Mouse (Mus musculus) intestine, postnatal 0 days (tissue): ENCODE measurements around the gene 1700020L24Rik. TPM values are rescaled to one million over a fixed set of nuclear protein-coding genes. Genes with fewer than 3 reads are reported as not detected.

Experiments
- ATAC-seq: fragments of 200-750 bp; cut with Nextera tagmentation; 2 replicates; pipeline ENCODE4 v1.8.0; 2017; ENCODE audit warnings: mild to moderate bottlenecking, moderate TSS enrichment, moderate library complexity
- H3K27ac ChIP-seq: fragments of 300-500 bp; sonication (generic); 2 replicates; pipeline ENCODE4 v1.5.1; 2014; ENCODE audit warnings: mild to moderate bottlenecking, low read depth, low read length, moderate library complexity
- H3K27me3 ChIP-seq: fragments of 300-500 bp; sonication (generic); replicated peaks from 2 replicates; pipeline ENCODE4 v1.6.1; 2014; ENCODE audit warnings: low read length, mixed read lengths; ENCODE audit not compliant: control insufficient read depth, insufficient read depth
- H3K36me3 ChIP-seq: fragments of 300-500 bp; sonication (generic); 2 replicates; pipeline ENCODE4 v1.6.1; 2014; ENCODE audit warnings: mild to moderate bottlenecking, moderate library complexity; ENCODE audit not compliant: control insufficient read depth, insufficient read depth
- H3K4me1 ChIP-seq: fragments of 300-500 bp; sonication (generic); replicated peaks from 2 replicates; pipeline ENCODE4 v1.6.1; 2014; ENCODE audit warnings: antibody characterized with exemption, low read length, mixed read lengths; ENCODE audit not compliant: control insufficient read depth, insufficient read depth
- H3K4me2 ChIP-seq: fragments of 300-500 bp; sonication (generic); replicated peaks from 2 replicates; pipeline ENCODE4 v1.6.1; 2014; ENCODE audit warnings: low read depth, mild to moderate bottlenecking, moderate library complexity
- H3K4me3 ChIP-seq: fragments of 300-500 bp; sonication (generic); 2 replicates; pipeline ENCODE4 v1.5.1; 2014; ENCODE audit warnings: low read depth, low read length
- H3K9ac ChIP-seq: fragments of 300-500 bp; sonication (generic); 2 replicates; pipeline ENCODE4 v1.6.1; 2014; ENCODE audit warnings: mild to moderate bottlenecking, low read depth, low read length
- H3K9me3 ChIP-seq: fragments of 300-500 bp; sonication (generic); 2 replicates; pipeline ENCODE4 v1.6.1; 2016; ENCODE audit warnings: mixed run types; ENCODE audit not compliant: control insufficient read depth
- CTCF ChIP-seq: sonication (generic); IDR thresholded peaks from 2 replicates; pipeline ENCODE4 v1.5.1; 2016; ENCODE audit warnings: low read depth, mild to moderate bottlenecking, control low read depth, antibody characterized with exemption, moderate library complexity
- WGBS: fragments of 180-500 bp; shearing (Covaris S2); extraction: QIAGEN DNeasy Blood & Tissue Kit; methylation state at CpG from one replicate; pipeline ENCODE4 v1.1.7; 2014; 5-methylcytosine and 5-hydroxymethylcytosine counted together
- polyA plus RNA-seq: library from polyadenylated mRNA; unstranded; fragments of >200 nt; fragmentation: Nextera tagmentation; extraction: Ambion mirVana; gene quantifications from 2 replicates; pipeline ENCODE4 v1.2.1, GENCODE M21; 2015

1700020L24Rik gene
- polyA plus RNA-seq: 0.76 and 1.5 TPM in 2 replicates

DNA sequence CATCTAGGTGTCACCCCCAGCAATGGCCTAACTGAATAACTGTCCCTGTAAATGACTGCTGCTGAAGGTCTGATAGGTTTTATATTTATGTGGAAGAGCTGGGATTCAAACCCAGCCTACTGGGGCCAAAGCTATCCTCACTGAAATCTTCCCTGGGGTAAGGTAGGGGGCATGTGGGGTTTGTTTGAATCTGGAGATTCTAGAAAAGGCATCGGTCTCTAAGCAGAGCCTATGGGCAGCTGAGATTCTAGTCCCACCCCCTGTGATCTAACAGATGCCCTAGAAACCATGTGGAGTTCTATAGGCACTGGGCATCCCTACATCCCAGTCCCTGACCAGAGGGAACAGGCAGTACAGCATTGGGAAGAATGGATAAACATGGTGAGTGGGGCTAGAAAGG is at the start of gene 1700020L24Rik:
Gene 1700020L24Rik, plus strand, starts transcription at position 301 of the 400 bp plus-strand sequence.
- Histone ChIP-seq H3K27me3 (peaks cover 6% of the 10 kb centered on the region; the same call in 1 of the 2 replicates), H3K9me3 (no peaks in the 10 kb centered on the region), H3K36me3 (no peaks in the 10 kb centered on the region), H3K4me1 (no peaks in the 10 kb centered on the region), H3K9ac (no peak within 1 kb of the TSS), H3K4me3 (no peak within 1 kb of the TSS), H3K4me2 (no peak within 1 kb of the TSS), H3K27ac (no peak within 1 kb of the TSS)
- WGBS: 90% methylated on average over 1 of the region's 1 CpGs
- no peak for TF ChIP-seq CTCF
- ATAC-seq: no peak

DNA sequence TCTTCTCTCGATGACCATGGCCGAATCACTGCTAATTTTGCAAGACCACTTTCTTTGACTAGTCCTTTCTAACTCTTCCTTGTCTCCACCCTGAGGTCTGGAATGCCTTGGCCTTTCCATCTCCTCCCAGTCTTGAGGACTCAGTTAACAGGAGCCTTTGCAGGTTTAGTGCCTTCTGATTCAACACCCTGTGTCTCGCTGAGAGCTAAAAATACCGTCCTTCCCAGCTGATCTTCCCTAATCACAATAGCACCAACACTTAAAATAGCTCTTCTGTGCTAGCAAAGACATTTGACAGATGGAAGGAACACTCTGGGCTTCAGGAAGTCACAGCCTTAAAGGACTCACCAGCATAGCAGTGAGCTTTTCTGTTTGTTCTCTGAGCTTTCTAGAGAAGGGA is 44.4 kb upstream of the 1700020L24Rik start:
- no peaks in the 10 kb centered on the region for H3K9me3 ChIP-seq
- no peak overlapping the region for H3K27ac ChIP-seq
- H3K4me3 ChIP-seq: no peak overlapping the region
- no peak overlapping the region for H3K4me2 ChIP-seq
- 90% methylated on average over 4 of the region's 4 CpGs for WGBS
- H3K36me3 ChIP-seq: peaks cover 49% of the 10 kb centered on the region
- H3K4me1 ChIP-seq: no peaks in the 10 kb centered on the region
- TF ChIP-seq CTCF: no peak
- no peak overlapping the region for H3K9ac ChIP-seq
- no peaks in the 10 kb centered on the region for H3K27me3 ChIP-seq
- ATAC-seq: no peak

- no peak for TF ChIP-seq CTCF
- H3K27me3 ChIP-seq: no peaks in the 10 kb centered on the region
- no peak overlapping the region for H3K4me3 ChIP-seq
- peaks cover 53% of the 10 kb centered on the region for H3K36me3 ChIP-seq
- no peaks in the 10 kb centered on the region for H3K9me3 ChIP-seq
- H3K27ac ChIP-seq: no peak overlapping the region
- no peaks in the 10 kb centered on the region for H3K4me1 ChIP-seq
- no peak overlapping the region for H3K4me2 ChIP-seq
- no peak for ATAC-seq
- H3K9ac ChIP-seq: no peak overlapping the region
- WGBS: 62% methylated on average over 6 of the region's 6 CpGs
Measured at GRCm38 (mm10) chr11:83394802-83395439, 42.6 kb upstream of the 1700020L24Rik start.

GRCm38 (mm10) chr11:83397626-83398025 is 39.9 kb upstream of the 1700020L24Rik start:
- peaks cover 42% of the 10 kb centered on the region for H3K36me3 ChIP-seq
- 88% methylated on average over 7 of the region's 7 CpGs for WGBS
- no peak overlapping the region for H3K9ac ChIP-seq
- no peak overlapping the region for H3K4me3 ChIP-seq
- no peaks in the 10 kb centered on the region for H3K4me1 ChIP-seq
- no peak for TF ChIP-seq CTCF
- no peak overlapping the region for H3K27ac ChIP-seq
- no peak overlapping the region for H3K4me2 ChIP-seq
- no peaks in the 10 kb centered on the region for H3K9me3 ChIP-seq
- H3K27me3 ChIP-seq: no peaks in the 10 kb centered on the region
- no peak for ATAC-seq

DNA sequence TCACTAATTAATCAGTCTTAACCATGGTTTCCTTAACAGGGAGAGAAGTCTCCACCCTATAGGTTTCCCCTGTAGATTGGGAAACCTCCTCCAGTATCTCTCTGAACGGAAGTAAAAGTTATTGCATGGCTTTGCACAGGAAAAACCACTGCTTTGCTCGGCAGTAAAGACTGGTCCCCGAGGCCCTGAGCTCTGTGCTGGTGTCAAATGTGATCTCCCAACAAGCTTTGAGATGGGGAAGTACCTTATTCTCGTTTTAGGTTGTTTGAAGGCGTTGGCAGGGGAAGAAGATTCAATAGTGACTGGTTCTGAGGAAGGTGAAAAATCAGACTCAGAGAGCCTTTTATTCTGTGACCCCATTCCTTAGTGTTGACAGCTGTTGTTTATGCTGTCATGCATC is 38.8 kb upstream of the 1700020L24Rik start:
- Histone ChIP-seq H3K36me3 (peaks cover 48% of the 10 kb centered on the region), H3K27ac (no peak overlapping the region), H3K9ac (no peak overlapping the region), H3K4me2 (no peak overlapping the region), H3K4me1 (no peaks in the 10 kb centered on the region), H3K4me3 (no peak overlapping the region), H3K27me3 (no peaks in the 10 kb centered on the region), H3K9me3 (no peaks in the 10 kb centered on the region)
- ATAC-seq: no peak
- WGBS: 75% methylated on average over 5 of the region's 5 CpGs
- TF ChIP-seq CTCF: no peak

- ATAC-seq: no peak
- H3K27me3 ChIP-seq: no peaks in the 10 kb centered on the region; the same call in 1 of the 2 replicates
- no peak overlapping the region for H3K4me2 ChIP-seq
- 81% methylated on average over 7 of the region's 7 CpGs for WGBS
- H3K27ac ChIP-seq: no peak overlapping the region
- no peaks in the 10 kb centered on the region for H3K9me3 ChIP-seq
- H3K4me1 ChIP-seq: no peaks in the 10 kb centered on the region
- no peak for TF ChIP-seq CTCF
- H3K4me3 ChIP-seq: no peak overlapping the region
- no peak overlapping the region for H3K9ac ChIP-seq
- H3K36me3 ChIP-seq: peaks cover 43% of the 10 kb centered on the region
Measured at GRCm38 (mm10) chr11:83403787-83404186, 33.7 kb upstream of the 1700020L24Rik start.

DNA sequence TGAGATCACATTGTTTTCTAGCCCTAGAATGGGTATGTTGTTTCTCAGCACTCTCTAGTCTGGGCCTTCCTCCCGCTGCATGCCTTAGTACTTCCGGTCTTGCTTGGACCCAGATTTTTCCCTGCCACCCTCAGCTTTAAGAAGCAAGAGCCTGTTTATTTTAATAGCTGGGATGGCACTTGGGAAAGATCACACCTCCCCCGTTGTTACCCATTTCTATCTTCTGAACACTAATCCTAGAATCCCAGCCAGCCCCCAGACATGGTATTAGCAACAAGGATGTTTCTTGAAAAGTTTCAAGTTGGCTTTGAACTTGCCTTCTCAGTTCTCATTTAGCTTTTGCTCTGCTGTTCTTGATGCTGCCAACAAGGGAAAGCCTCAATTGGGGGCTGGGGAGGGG is 31.1 kb upstream of the 1700020L24Rik start:
- no peaks in the 10 kb centered on the region for H3K9me3 ChIP-seq
- H3K9ac ChIP-seq: no peak overlapping the region
- no peak overlapping the region for H3K27ac ChIP-seq
- ATAC-seq: no peak
- no peak overlapping the region for H3K4me2 ChIP-seq
- peaks cover 5% of the 10 kb centered on the region; the same call in 1 of the 2 replicates for H3K27me3 ChIP-seq
- WGBS: 62% methylated on average over 3 of the region's 3 CpGs
- no peak overlapping the region for H3K4me3 ChIP-seq
- TF ChIP-seq CTCF: no peak
- no peaks in the 10 kb centered on the region for H3K4me1 ChIP-seq
- H3K36me3 ChIP-seq: peaks cover 27% of the 10 kb centered on the region
